Mouse (Mus musculus) right cerebral cortex, postnatal 4 days (tissue): ENCODE data around the gene Slc25a12.
"Not testable (repeated sequence)": the region's sequence is repeated elsewhere in the genome, so short reads cannot be mapped to it uniquely, and the experiment has no call there.

Experiments
- DNase-seq: peaks from one replicate; pipeline ENCODE4 v3.0.0-alpha.2; 2022

The Slc25a12 gene

GRCm38 (mm10) chr2:71367125-71367880, at the start of gene Slc25a12:
Gene Slc25a12 (minus strand): TSS chr2:71367749.
- DNase-seq: peak; percentile 75

DNA sequence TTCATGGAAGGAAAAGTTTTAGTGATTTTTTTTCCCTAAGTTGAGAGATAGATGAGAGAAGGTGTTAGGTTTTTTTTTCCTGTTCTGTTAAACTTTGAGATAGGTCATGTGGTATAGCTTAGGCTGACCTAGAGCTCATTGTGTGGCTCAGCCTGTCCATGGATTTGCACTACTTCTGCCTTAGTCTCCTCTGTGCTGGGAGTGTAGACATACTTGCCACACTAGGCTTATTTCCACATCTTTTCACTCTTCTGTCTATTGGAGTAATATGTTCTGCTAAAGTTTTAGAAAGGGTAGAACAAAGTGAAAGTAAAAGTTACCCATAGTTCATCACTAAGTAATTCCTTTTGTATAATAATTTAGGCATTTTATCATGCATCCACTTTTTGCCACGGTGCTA, 38.1 kb upstream of the Slc25a12 start:
- no peak for DNase-seq

DNA sequence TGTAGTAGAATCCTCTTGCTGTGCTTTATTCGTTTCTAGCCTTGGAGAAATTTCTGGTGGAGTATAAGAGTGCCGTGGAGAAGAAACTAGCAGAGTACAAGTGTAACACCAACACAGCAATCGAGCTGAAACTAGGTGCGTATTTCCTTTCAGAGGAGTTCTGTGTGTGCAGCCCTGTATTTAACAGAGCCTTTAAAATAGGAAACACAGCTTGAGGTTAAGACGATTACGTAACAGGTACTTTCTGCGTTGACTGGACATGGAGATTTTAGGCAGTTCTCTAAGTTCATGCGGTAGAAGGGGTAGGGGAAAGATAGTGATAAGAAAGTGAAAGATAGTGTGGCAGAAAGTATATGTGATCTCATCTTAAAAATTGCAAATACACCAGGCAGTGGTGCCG, 22.3 kb upstream of the Slc25a12 start:
- no peak for DNase-seq

- DNase-seq: peak; percentile 95
These were observed 21.6 kb upstream of the Slc25a12 start, which contains the start of gene Hat1 for GRCm38 (mm10) chr2:71388951-71389763. Gene Hat1 (plus strand): TSS chr2:71388958.

- no peak for DNase-seq
These were observed 20.2 kb upstream of the Slc25a12 start for GRCm38 (mm10) chr2:71387766-71388165.

- no peak for DNase-seq
These were observed 16.3 kb upstream of the Slc25a12 start for GRCm38 (mm10) chr2:71383890-71384289.

GRCm38 (mm10) chr2:71381962-71382361, 14.4 kb upstream of the Slc25a12 start:
- no peak for DNase-seq

GRCm38 (mm10) chr2:71377426-71377825, 9.9 kb upstream of the Slc25a12 start:
- DNase-seq: no peak

- DNase-seq: no peak
These were observed 8.9 kb upstream of the Slc25a12 start for GRCm38 (mm10) chr2:71376433-71376906.

DNA sequence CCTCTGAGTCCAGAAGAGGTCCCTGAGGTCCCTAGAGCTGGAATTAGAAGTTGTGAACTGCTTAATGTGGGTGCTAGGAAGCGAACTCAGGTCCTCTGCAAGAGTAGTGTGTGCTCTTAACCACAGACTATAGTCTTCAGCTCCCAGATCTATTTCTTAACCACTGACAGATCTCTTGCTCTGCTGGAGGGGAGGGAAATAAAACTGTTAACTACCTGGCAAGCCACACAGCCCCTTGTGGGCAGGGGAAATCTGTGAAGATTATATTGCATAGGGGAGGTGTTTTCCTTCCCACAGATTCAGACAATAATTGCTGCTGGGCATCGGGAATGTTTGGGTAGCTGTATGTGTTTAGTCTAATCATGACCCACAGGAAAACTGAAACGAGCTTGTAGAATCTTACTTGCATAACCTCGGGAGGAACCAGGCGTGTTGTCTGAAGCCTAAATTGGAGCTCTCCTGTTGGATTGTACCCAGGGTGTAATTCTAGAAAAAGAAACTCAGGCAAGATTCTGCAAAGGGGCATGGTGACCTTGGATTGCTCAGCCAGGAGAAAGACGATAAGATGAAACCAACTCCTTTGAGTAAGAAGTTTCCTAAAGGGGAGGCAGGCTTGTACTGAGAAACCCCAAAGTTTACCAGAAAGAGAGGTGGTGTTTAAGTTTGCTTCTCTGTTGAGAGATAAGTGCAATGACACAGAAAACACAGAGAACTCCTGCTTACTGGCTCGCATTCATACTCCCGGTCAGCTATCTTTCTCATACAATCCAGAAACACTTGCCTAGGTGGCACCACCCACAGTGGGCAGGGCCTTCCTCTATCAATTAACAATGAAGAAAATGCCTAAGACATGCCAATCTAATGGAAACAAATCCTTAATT, 7.0 kb upstream of the Slc25a12 start:
- no peak for DNase-seq

GRCm38 (mm10) chr2:71372261-71372660, 4.7 kb upstream of the Slc25a12 start:
- DNase-seq: not testable (repeated sequence)

GRCm38 (mm10) chr2:71371790-71372189, 4.2 kb upstream of the Slc25a12 start:
- no peak for DNase-seq

DNA sequence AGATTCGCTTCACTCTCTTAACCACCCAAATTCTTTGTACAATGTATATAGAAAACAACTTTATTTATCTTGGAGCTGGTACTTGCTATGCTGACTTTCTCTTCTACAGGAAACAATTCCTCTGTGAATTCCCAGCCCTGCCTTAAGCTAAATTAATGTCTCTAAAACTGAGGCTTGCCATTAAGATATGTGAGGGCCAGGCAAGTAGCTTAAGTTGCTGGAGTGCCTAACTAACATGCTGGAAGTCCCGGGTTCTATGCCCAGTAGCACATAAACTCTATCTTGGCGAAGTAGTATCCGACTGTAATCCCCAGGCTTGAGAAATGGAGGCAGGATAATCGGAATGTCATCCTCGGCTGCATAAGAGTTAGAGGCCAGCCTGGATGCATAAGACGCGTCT, 537 bp upstream of the Slc25a12 start:
- no peak for DNase-seq

DNA sequence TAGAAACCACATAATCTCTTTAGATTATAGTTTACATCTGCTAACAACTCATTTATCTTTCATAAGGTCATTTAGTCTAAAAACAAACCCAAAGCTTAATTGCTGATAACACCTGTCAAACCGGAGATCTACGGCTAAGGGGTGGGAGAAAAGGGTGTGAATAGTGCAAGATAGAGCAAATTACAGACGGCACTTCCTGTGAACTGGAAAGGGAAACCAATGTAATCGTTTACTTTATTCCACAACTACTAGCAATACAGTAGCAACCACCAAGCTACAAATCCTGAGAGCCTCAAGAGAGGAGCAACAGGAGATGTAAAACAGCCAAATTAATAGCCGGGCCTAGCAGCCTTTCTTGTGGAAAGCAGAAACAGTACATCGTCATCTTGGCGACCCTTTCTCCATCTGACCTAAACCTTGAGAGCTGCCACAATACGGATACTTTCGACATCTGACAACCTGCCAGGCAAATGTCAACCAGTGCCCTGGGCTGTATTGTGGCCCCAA, 878 bp downstream of the Slc25a12 start:
- no peak for DNase-seq

- no peak for DNase-seq
These were observed 7.4 kb downstream of the Slc25a12 start for GRCm38 (mm10) chr2:71360192-71360591.

- no peak for DNase-seq
These were observed 9.2 kb downstream of the Slc25a12 start for GRCm38 (mm10) chr2:71358347-71358746.

- DNase-seq: no peak
These were observed 13.5 kb downstream of the Slc25a12 start for GRCm38 (mm10) chr2:71354055-71354425.

DNA sequence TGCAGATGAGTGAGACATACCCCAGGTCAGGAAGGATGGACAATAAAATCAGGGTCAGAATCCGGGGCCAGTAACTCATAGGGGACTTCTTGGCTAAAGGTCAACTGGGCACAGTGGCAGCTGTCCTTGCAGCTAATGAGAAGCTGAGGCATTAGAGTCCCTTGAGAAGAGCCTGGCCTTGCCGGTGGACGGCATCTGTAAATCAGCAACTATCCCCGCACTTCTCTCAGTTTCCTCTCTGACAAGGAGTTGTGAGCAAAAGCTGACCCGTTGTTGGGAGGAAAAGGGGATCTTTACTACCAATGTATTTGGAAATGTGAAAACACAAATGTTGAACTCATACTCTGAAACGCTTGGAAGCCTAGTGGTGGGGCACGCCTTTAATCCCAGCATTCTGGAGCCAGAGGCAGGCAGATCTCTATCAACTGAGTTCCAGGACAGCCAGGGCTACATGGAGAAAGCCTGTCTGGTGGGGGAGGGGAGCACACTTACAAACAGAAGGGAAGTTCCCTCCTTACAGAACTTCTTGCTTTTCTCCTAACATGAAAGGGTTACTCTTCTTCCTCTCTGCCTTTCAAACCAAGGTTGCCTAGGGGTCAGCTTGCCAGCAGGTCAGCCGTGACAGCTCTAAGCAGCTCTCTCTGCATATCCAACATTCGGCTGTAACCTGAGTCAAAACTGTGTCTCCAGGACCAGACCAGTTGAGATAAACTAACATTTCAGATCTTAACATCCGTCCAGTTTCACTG, 14.1 kb downstream of the Slc25a12 start:
- no peak for DNase-seq

DNA sequence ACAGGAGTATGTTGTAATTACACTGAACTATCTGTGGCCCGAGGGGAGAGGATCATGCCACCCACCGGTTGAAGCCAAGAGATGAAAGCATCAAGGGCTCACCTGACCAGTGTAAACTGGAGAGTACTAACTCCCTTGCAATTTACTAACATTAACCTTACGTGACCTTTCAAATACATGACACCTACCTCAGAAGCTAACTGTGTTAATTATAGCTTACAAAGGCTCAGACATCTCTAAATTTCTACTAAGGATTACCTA, 15.9 kb downstream of the Slc25a12 start:
- no peak for DNase-seq

GRCm38 (mm10) chr2:71350904-71351726, 16.4 kb downstream of the Slc25a12 start:
- DNase-seq: no peak

GRCm38 (mm10) chr2:71350181-71350580, 17.4 kb downstream of the Slc25a12 start:
- DNase-seq: no peak
